Mouse (Mus musculus): ENCODE results near the gene Coq10a. TPM values are rescaled to one million over a fixed set of nuclear protein-coding genes. Genes with fewer than 3 reads are reported as not detected.

The Coq10a gene
- total and polyA plus RNA-seq, 2 experiments from 2014 or later, result 42.8 to 56.4 TPM

GRCm38 (mm10) chr10:128411211-128412054, 42.6 kb upstream of the Coq10a start, which contains the start of the genes Nabp2 and Rnf41:
Nabp2 (minus strand) TSS chr10:128411492.
Rnf41 (plus strand) TSS chr10:128411657.
- ATAC-seq (ENCODE audit: low FRiP score), result peak; percentile 90
- Histone ChIP-seq H3K4me1 (ENCODE audit: insufficient read depth, low read length) (peaks cover 20% of the 10 kb centered on the region), H3K4me3 (ENCODE audit: low read depth, low read length) (peak within 1 kb of the TSS; percentile 74)

GRCm38 (mm10) chr10:128410560-128410845, 41.7 kb upstream of the Coq10a start:
- ATAC-seq (ENCODE audit: low FRiP score) (no peak), DNase-seq (ENCODE audit: low spot score) (no peak)
- peak overlapping the region; percentile 94; the same call in 1 of the 2 replicates for H3K27ac ChIP-seq (ENCODE audit: low read depth, low read length)
- peak overlapping the region; percentile 86; the same call in 1 of the 2 replicates for H3K9ac ChIP-seq (replicated peaks; ENCODE audit: low read length, poor library complexity, severe bottlenecking)
- TF ChIP-seq CTCF (IDR thresholded peaks at IDR 0.05), result no peak
- H3K27me3 ChIP-seq (ENCODE audit: insufficient read depth, low read length), result no peaks in the 10 kb centered on the region
- H3K9me3 ChIP-seq (ENCODE audit: low read length), result no peaks in the 10 kb centered on the region
- WGBS, result 19% methylated on average over 4 of the region's 4 CpGs
- peaks cover 7% of the 10 kb centered on the region for H3K36me3 ChIP-seq (ENCODE audit: insufficient read depth, low read length)
- H3K4me3 ChIP-seq (ENCODE audit: low read depth, low read length), result peak overlapping the region; percentile 74
- H3K4me2 ChIP-seq (ENCODE audit: low read depth, low read length, poor library complexity, severe bottlenecking), result peak overlapping the region; percentile 95
- H3K4me1 ChIP-seq (ENCODE audit: insufficient read depth, low read length), result peaks cover 20% of the 10 kb centered on the region

More at GRCm38 (mm10) chr10:128411211-128412054, 42.6 kb upstream of the Coq10a start, which contains the start of the genes Nabp2 and Rnf41:
- DNase-seq (ENCODE audit: low spot score), result peak; percentile 99
- Histone ChIP-seq H3K4me2 (ENCODE audit: low read depth, low read length, poor library complexity, severe bottlenecking) (peak within 1 kb of the TSS; percentile 95), H3K9ac (replicated peaks; ENCODE audit: low read length, poor library complexity, severe bottlenecking) (peak within 1 kb of the TSS; percentile 86), H3K27ac (ENCODE audit: low read depth, low read length) (peak within 1 kb of the TSS; percentile 94), H3K27me3 (ENCODE audit: insufficient read depth, low read length) (no peaks in the 10 kb centered on the region), H3K9me3 (ENCODE audit: low read length) (no peaks in the 10 kb centered on the region), H3K36me3 (ENCODE audit: insufficient read depth, low read length) (peaks cover 3% of the 10 kb centered on the region; the same call in 1 of the 2 replicates)
- TF ChIP-seq CTCF (IDR thresholded peaks at IDR 0.05), result no peak
- under 1% methylated on average over 50 of the region's 50 CpGs for WGBS

DNA sequence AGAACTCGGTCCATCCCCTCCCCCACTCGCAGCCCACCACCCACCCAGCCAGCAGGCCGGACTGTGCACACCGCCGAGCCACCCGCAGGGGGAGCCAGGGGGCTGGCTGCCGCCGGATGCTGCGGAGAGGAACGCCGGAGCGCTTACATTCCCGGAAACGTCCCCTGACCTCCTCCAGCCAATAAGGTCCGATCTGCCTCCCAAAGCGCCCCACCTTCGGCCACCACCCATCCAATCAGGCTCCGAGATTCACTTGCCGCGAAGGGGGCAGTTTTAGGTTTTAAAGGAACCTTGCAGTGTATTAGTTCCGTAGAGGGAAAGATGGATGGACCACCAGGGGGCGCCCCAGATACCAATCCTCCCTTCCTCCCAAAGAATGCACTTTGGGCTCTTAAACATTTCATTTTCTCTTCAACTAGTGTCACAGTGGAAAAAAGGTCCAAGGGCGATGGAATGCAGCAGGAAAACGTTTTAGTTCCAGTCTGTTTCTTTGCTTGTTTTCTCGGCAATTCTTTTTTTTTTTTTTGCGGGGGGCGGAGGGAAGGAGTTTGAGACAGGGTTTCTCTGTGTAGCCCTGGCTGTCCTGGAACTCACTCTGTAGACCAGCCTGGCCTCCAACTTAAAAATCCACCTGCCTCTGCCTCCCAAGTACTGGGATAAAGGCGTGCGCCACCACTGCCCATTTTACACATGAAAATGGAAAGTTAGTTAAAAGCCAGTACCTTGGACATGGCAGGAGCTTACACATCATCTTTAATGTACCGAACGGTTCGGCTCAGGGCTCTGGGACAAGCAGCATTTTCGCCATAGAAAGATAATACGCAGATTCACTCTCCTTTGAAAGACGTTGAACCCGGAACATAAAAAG, 41.1 kb upstream of the Coq10a start:
- peak; percentile 87 for TF ChIP-seq CTCF (IDR thresholded peaks at IDR 0.05)
- H3K4me3 ChIP-seq (ENCODE audit: low read depth, low read length), result peak overlapping the region; percentile 57
- peak overlapping the region; percentile 95 for H3K4me2 ChIP-seq (ENCODE audit: low read depth, low read length, poor library complexity, severe bottlenecking)
- peaks cover 20% of the 10 kb centered on the region for H3K4me1 ChIP-seq (ENCODE audit: insufficient read depth, low read length)
- no peaks in the 10 kb centered on the region for H3K27me3 ChIP-seq (ENCODE audit: insufficient read depth, low read length)
- WGBS, result 7% methylated on average over 36 of the region's 36 CpGs
- peaks cover 7% of the 10 kb centered on the region for H3K36me3 ChIP-seq (ENCODE audit: insufficient read depth, low read length)
- peak overlapping the region; percentile 73 for H3K9ac ChIP-seq (replicated peaks; ENCODE audit: low read length, poor library complexity, severe bottlenecking)
- ATAC-seq (ENCODE audit: low FRiP score) (peak; percentile 89), DNase-seq (ENCODE audit: low spot score) (peak; percentile 99)
- peak overlapping the region; percentile 85 for H3K27ac ChIP-seq (ENCODE audit: low read depth, low read length)
- H3K9me3 ChIP-seq (ENCODE audit: low read length), result no peaks in the 10 kb centered on the region

- TF ChIP-seq CTCF (IDR thresholded peaks at IDR 0.05), result peak; percentile 18; the same call in 1 of the 2 replicates
- H3K9me3 ChIP-seq (ENCODE audit: low read length), result no peaks in the 10 kb centered on the region
- WGBS, result 16% methylated on average over 35 of the region's 35 CpGs
- H3K4me2 ChIP-seq (ENCODE audit: low read depth, low read length, poor library complexity, severe bottlenecking), result peak overlapping the region; percentile 66
- peak overlapping the region; percentile 85 for H3K27ac ChIP-seq (ENCODE audit: low read depth, low read length)
- DNase-seq (ENCODE audit: low spot score), result peak; percentile 69
- peaks cover 7% of the 10 kb centered on the region; the same call in 1 of the 2 replicates for H3K36me3 ChIP-seq (ENCODE audit: insufficient read depth, low read length)
- H3K27me3 ChIP-seq (ENCODE audit: insufficient read depth, low read length), result no peaks in the 10 kb centered on the region
- peaks cover 20% of the 10 kb centered on the region for H3K4me1 ChIP-seq (ENCODE audit: insufficient read depth, low read length)
- H3K4me3 ChIP-seq (ENCODE audit: low read depth, low read length), result peak overlapping the region; percentile 57
- peak overlapping the region; percentile 73 for H3K9ac ChIP-seq (replicated peaks; ENCODE audit: low read length, poor library complexity, severe bottlenecking)
- peak; percentile 27; the same call in 1 of the 2 replicates for ATAC-seq (ENCODE audit: low FRiP score)
These were observed 40.1 kb upstream of the Coq10a start for GRCm38 (mm10) chr10:128408591-128409535.

GRCm38 (mm10) chr10:128403931-128404330, 35.1 kb upstream of the Coq10a start:
- TF ChIP-seq CTCF (IDR thresholded peaks at IDR 0.05), result no peak
- Histone ChIP-seq H3K36me3 (ENCODE audit: insufficient read depth, low read length) (peaks cover 7% of the 10 kb centered on the region; the same call in 1 of the 2 replicates), H3K4me1 (ENCODE audit: insufficient read depth, low read length) (peaks cover 8% of the 10 kb centered on the region; the same call in 1 of the 2 replicates), H3K4me3 (ENCODE audit: low read depth, low read length) (no peak overlapping the region), H3K9me3 (ENCODE audit: low read length) (no peaks in the 10 kb centered on the region), H3K4me2 (ENCODE audit: low read depth, low read length, poor library complexity, severe bottlenecking) (no peak overlapping the region), H3K27ac (ENCODE audit: low read depth, low read length) (no peak overlapping the region), H3K27me3 (ENCODE audit: insufficient read depth, low read length) (no peaks in the 10 kb centered on the region), H3K9ac (replicated peaks; ENCODE audit: low read length, poor library complexity, severe bottlenecking) (no peak overlapping the region)
- ATAC-seq (ENCODE audit: low FRiP score) (no peak), DNase-seq (ENCODE audit: low spot score) (no peak)
- WGBS, result 87% methylated on average over 7 of the region's 7 CpGs

Data from midbrain, postnatal 0 days (tissue).